Mouse (Mus musculus) CH12.LX (cell line): Measurements from ENCODE around the gene Atp5f1. TPM values are rescaled to one million over a fixed set of nuclear protein-coding genes. Genes with fewer than 3 reads are reported as not detected.
A peak's percentile ranks its signal among the peaks of the same experiment; 100 is the strongest.

Source experiments
- DNase-seq: peaks from one replicate; pipeline ENCODE4 v3.0.0-alpha.2; 2013; ENCODE audit errors: extremely low read depth
- H3K27ac ChIP-seq: 2 replicates; pipeline ENCODE4 v1.5.1; 2012; ENCODE audit warnings: low read depth, mild to moderate bottlenecking, control low read depth, moderate library complexity; ENCODE audit not compliant: insufficient read depth
- H3K27me3 ChIP-seq: replicated peaks from 2 replicates; pipeline ENCODE3; 2012; ENCODE audit warnings: inconsistent platforms
- H3K36me3 ChIP-seq, 2 experiments: replicated peaks in 1 of 2; 2 replicates each; pipeline versions ENCODE3 to v1.6.1; 2012; ENCODE audit warnings: inconsistent platforms in 1 of 2, low read length in 1 of 2, mild to moderate bottlenecking in 1 of 2, mixed read lengths in 1 of 2, moderate library complexity in 1 of 2; ENCODE audit not compliant: control insufficient read depth in 1 of 2, insufficient read depth in 1 of 2
- H3K4me1 ChIP-seq, 2 experiments: 2 replicates each; pipeline ENCODE4 v1.6.1; 2012; ENCODE audit warnings: inconsistent platforms in 1 of 2, moderate library complexity in 1 of 2; ENCODE audit not compliant: insufficient read depth in 2 of 2, control insufficient read depth in 1 of 2
- H3K4me2 ChIP-seq: 2 replicates; pipeline ENCODE4 v1.6.1; 2012; ENCODE audit warnings: low read depth, mild to moderate bottlenecking, control low read depth; ENCODE audit not compliant: poor library complexity, insufficient read depth, severe bottlenecking
- H3K4me3 ChIP-seq, 3 experiments: fragments of 150-350 bp in 1 of 3; sonication (generic) in 1 of 3; replicated peaks in 1 of 3; 2 replicates each; pipeline versions ENCODE3 to v1.5.1; 2011 to 2012; ENCODE audit warnings: low read depth in 2 of 3, low read length in 2 of 3, mild to moderate bottlenecking in 2 of 3, moderate library complexity in 2 of 3, control low read depth in 1 of 3, improper control_type of control experiment in 1 of 3, inconsistent platforms in 1 of 3, mixed read lengths in 1 of 3; ENCODE audit not compliant: poor library complexity in 1 of 3
- H3K79me2 ChIP-seq: replicated peaks from 2 replicates; pipeline ENCODE4 v1.6.1; 2012; ENCODE audit warnings: mild to moderate bottlenecking, moderate library complexity; ENCODE audit not compliant: control insufficient read depth, poor library complexity, insufficient read depth, severe bottlenecking; ENCODE audit errors: extremely low read depth
- H3K9ac ChIP-seq: 2 replicates; pipeline ENCODE4 v1.6.1; 2012; ENCODE audit warnings: low read depth, mild to moderate bottlenecking, control low read depth, moderate library complexity; ENCODE audit not compliant: insufficient read depth
- H3K9me3 ChIP-seq: replicated peaks from 2 replicates; pipeline ENCODE3; 2012; ENCODE audit warnings: low read length, inconsistent platforms, mixed read lengths
- E2F4 ChIP-seq: IDR thresholded peaks from 2 replicates; pipeline ENCODE4 v1.6.1; 2011; ENCODE audit warnings: low read depth, low read length, improper control_type of control experiment; ENCODE audit not compliant: insufficient replicate concordance
- ELF1 ChIP-seq: IDR thresholded peaks from 2 replicates; pipeline ENCODE4 v1.6.1; 2014; ENCODE audit warnings: low read depth, mild to moderate bottlenecking, inconsistent platforms, low read length, improper control_type of control experiment
- ETS1 ChIP-seq: conservative IDR thresholded peaks from 2 replicates; pipeline ENCODE4 v1.6.1; 2012; ENCODE audit warnings: low read depth, mild to moderate bottlenecking, inconsistent platforms, low read length, improper control_type of control experiment, moderate library complexity
- IRF4 ChIP-seq: IDR thresholded peaks from 2 replicates; pipeline ENCODE4 v1.6.1; 2014; ENCODE audit warnings: low read depth, mild to moderate bottlenecking, inconsistent platforms, low read length, improper control_type of control experiment
- JUN ChIP-seq: IDR thresholded peaks from 2 replicates; pipeline ENCODE4 v1.6.1; 2011; ENCODE audit warnings: low read depth, mild to moderate bottlenecking, low read length, improper control_type of control experiment, moderate library complexity; ENCODE audit not compliant: insufficient read depth
- JUND ChIP-seq: conservative IDR thresholded peaks from 2 replicates; pipeline ENCODE4 v1.6.1; 2011; ENCODE audit warnings: low read depth, low read length, improper control_type of control experiment
- MAX ChIP-seq: IDR thresholded peaks from 2 replicates; pipeline ENCODE4 v1.6.1; 2011; ENCODE audit warnings: low read length, improper control_type of control experiment
- MAZ ChIP-seq: IDR thresholded peaks from 2 replicates; pipeline ENCODE4 v1.6.1; 2012; ENCODE audit warnings: low read depth, mild to moderate bottlenecking, inconsistent platforms, low read length, improper control_type of control experiment, moderate library complexity
- MEF2A ChIP-seq: IDR thresholded peaks from 2 replicates; pipeline ENCODE4 v1.6.1; 2014; ENCODE audit warnings: low read depth, mild to moderate bottlenecking, inconsistent platforms, low read length, improper control_type of control experiment, borderline replicate concordance
- MXI1 ChIP-seq: IDR thresholded peaks from 2 replicates; pipeline ENCODE4 v1.6.1; 2011; ENCODE audit warnings: mild to moderate bottlenecking, low read depth, low read length, improper control_type of control experiment
- MYC ChIP-seq: IDR thresholded peaks from 2 replicates; pipeline ENCODE4 v1.6.1; 2011; ENCODE audit warnings: low read depth, mild to moderate bottlenecking, improper control_type of control experiment, low read length
- NRF1 ChIP-seq: IDR thresholded peaks from 2 replicates; pipeline ENCODE4 v1.6.1; 2014; ENCODE audit warnings: low read depth, mild to moderate bottlenecking, inconsistent platforms, low read length, improper control_type of control experiment, moderate library complexity
- SIN3A ChIP-seq: IDR thresholded peaks from 2 replicates; pipeline ENCODE4 v1.6.1; 2012; ENCODE audit warnings: low read length, improper control_type of control experiment, inconsistent platforms
- TCF12 ChIP-seq: IDR thresholded peaks from 2 replicates; pipeline ENCODE4 v1.6.1; 2014; ENCODE audit warnings: low read depth, mild to moderate bottlenecking, inconsistent platforms, low read length, improper control_type of control experiment
- UBTF ChIP-seq: IDR thresholded peaks from 2 replicates; pipeline ENCODE4 v1.6.1; 2012; ENCODE audit warnings: low read depth, mild to moderate bottlenecking, inconsistent platforms, low read length, improper control_type of control experiment, moderate library complexity
- ZMIZ1 ChIP-seq: IDR thresholded peaks from 2 replicates; pipeline ENCODE4 v1.6.1; 2012; ENCODE audit warnings: low read depth, mild to moderate bottlenecking, inconsistent platforms, low read length, improper control_type of control experiment
- ZNF384 ChIP-seq: IDR thresholded peaks from 2 replicates; pipeline ENCODE4 v1.6.1; 2012; ENCODE audit warnings: low read depth, low read length, improper control_type of control experiment, inconsistent platforms
- dilution Hi-C: fragments of 300-500 bp; cut with MboI; formaldehyde crosslinking; loops from 2 replicates; pipeline ENCODE4 v1.14.3; 2020; ENCODE audit warnings: low sequenced_read_pairs; ENCODE audit not compliant: extremely low pct_unique_long_range_greater_than_20kb, extremely low pct_ligation_motif_present
- in situ Hi-C: fragments of 300-500 bp; cut with MboI; formaldehyde crosslinking; loops from 3 replicates; pipeline ENCODE4 v1.14.3; 2019; ENCODE audit warnings: low sequenced_read_pairs, low pct_ligation_motif_present, low pct_unique_long_range_greater_than_20kb, mixed read lengths
- polyA plus RNA-seq: library from polyadenylated mRNA; unstranded; fragments of >175 nt; gene quantifications from 2 replicates; pipeline ENCODE4 v1.2.1, GENCODE M21; 2012; ENCODE audit warnings: low read depth; ENCODE audit not compliant: insufficient read length
- total RNA-seq, 2 experiments: library from RNA; depleted of rRNA; stranded (reverse); fragments of 300-350 nt in 1 of 2; fragments of >200 nt in 1 of 2; gene quantifications; 2 replicates each; pipeline ENCODE4 v1.2.3; 2012 to 2014

Atp5f1 gene
- total and polyA plus RNA-seq, 3 experiments, result 317 to 676 (median 494) TPM

DNA sequence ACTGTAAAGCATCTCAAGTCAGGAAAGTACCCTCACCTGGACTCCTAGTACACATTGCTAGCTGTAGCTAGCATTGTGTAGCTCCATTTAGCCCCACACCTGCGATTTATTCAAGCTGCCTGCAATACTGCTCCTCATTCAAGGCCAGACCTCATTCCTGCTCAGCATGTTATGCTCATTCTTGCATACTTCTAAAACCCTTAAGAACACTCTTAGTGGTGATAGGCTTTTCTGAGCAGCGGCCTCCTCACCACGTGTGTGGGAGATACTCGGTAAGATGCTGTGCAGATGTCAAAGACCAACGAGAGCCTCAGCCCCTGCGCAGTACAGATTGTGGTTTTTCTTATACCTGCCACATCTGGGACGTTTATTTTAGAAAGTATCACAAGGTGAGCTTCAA, 30.1 kb downstream of the Atp5f1 start:
- Histone ChIP-seq H3K79me2 (no peaks in the 10 kb centered on the region), H3K27ac (0 out of 2 replicates have a peak overlapping the region, but pooled peaks have one; percentile 28), H3K4me1 (peaks cover 15 to 50% of the 10 kb centered on the region in 2 experiments), H3K4me3 (no peak overlapping the region), H3K9me3 (no peaks in the 10 kb centered on the region), H3K27me3 (no peaks in the 10 kb centered on the region), H3K4me2 (peak overlapping the region; percentile 83), H3K36me3 (peaks cover 0 to 24% of the 10 kb centered on the region in 2 experiments), H3K9ac (no peak overlapping the region)
- DNase-seq, result peak; percentile 51
- TF ChIP-seq MAX (peak; percentile 81), UBTF (no peak), SIN3A (peak; percentile 34; the same call in 1 of the 2 replicates), MXI1 (peak; percentile 66; the same call in 1 of the 2 replicates), E2F4 (no peak), NRF1 (peak; percentile 34; the same call in 1 of the 2 replicates), JUN (no peak), MYC (peak; percentile 72; the same call in 1 of the 2 replicates), MEF2A (peak; percentile 28; the same call in 1 of the 2 replicates), TCF12 (peak; percentile 57; the same call in 1 of the 2 replicates), ETS1 (0 out of 2 replicates have a peak, but pooled peaks have one; percentile 22)
- dilution Hi-C loops (no loop called here), in situ Hi-C loops (no loop called here)

DNA sequence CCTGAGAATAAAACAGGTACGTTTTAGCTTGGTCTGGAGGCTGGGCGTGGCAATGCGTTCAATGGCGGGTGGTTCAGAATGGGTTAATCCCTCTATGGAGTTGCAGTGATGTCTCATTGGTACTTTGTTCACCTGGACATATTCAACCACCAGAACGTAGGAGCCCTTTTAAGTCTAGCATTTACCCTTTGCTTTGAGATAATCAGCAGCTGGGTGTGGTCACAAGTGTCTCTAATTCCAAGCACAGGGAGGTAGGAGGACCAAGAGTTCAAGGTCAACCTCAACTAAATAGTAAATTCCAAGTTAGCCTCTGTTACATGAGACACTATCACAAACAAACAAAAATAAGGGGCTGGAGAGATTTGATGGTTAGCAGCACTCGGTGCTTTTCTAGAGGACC, 31.1 kb downstream of the Atp5f1 start:
- no peaks in the 10 kb centered on the region for H3K79me2 ChIP-seq
- no peaks in the 10 kb centered on the region for H3K27me3 ChIP-seq
- in situ Hi-C loops, result no loop called here
- no peaks in the 10 kb centered on the region for H3K9me3 ChIP-seq
- peaks cover 15 to 50% of the 10 kb centered on the region in 2 experiments for H3K4me1 ChIP-seq
- DNase-seq, result no peak
- H3K9ac ChIP-seq, result no peak overlapping the region
- H3K36me3 ChIP-seq, result peaks cover 0 to 29% of the 10 kb centered on the region in 2 experiments
- no peak overlapping the region for H3K27ac ChIP-seq
- TF ChIP-seq ZMIZ1 (no peak), MAZ (no peak), ELF1 (no peak), ETS1 (no peak), IRF4 (no peak), JUND (no peak), MXI1 (no peak), NRF1 (no peak), TCF12 (no peak), ZNF384 (no peak)
- no peak overlapping the region for H3K4me2 ChIP-seq
- H3K4me3 ChIP-seq, result no peak overlapping the region
- dilution Hi-C loops, result no loop called here
